Mouse (Mus musculus) retina, postnatal 7 days (tissue): ENCODE data around the gene Casc4.
"Not testable (repeated sequence)": the region's sequence is repeated elsewhere in the genome, so short reads cannot be mapped to it uniquely, and the experiment has no call there.

Source experiments
- DNase-seq: peaks from one replicate; pipeline ENCODE4 v3.0.0-alpha.2; 2012; ENCODE audit warnings: low read depth, low spot score

Gene Casc4

GRCm38 (mm10) chr2:121909975-121910374 lies 43.2 kb downstream of the Casc4 start:
- no peak for DNase-seq

GRCm38 (mm10) chr2:121916047-121916970 lies 49.5 kb downstream of the Casc4 start:
- no peak for DNase-seq

GRCm38 (mm10) chr2:121937624-121938023 lies 70.9 kb downstream of the Casc4 start:
- DNase-seq: not testable (repeated sequence)

GRCm38 (mm10) chr2:121943364-121943763 lies 76.6 kb downstream of the Casc4 start:
- DNase-seq: no peak

GRCm38 (mm10) chr2:121954971-121955656 lies 88.3 kb downstream of the Casc4 start:
- DNase-seq: no peak

GRCm38 (mm10) chr2:121955765-121956223 lies 89.0 kb downstream of the Casc4 start, which contains the start of the genes Ctdspl2 and Mageb3:
Gene Ctdspl2 (plus strand): TSS chr2:121956001.
Gene Mageb3 (minus strand): TSS chr2:121956092.
- peak; percentile 90 for DNase-seq

- DNase-seq: peak; percentile 93
Observed at GRCm38 (mm10) chr2:121956224-121957018, 89.7 kb downstream of the Casc4 start.

GRCm38 (mm10) chr2:121957216-121957792 lies 90.5 kb downstream of the Casc4 start:
- no peak for DNase-seq
